Mouse (Mus musculus): Measurements from ENCODE around the gene Gsdma. TPM values are rescaled to one million over a fixed set of nuclear protein-coding genes. Genes with fewer than 3 reads are reported as not detected.

Gene Gsdma
- polyA plus RNA-seq, 1 experiment from 2014 or later, result 0.05 TPM

GRCm38 (mm10) chr11:98696454-98697216, 32.5 kb downstream of the Gsdma start:
- H3K4me2 ChIP-seq (ENCODE audit: low read depth, severe bottlenecking), result no peak overlapping the region
- H3K9me3 ChIP-seq (ENCODE audit: control insufficient read depth, low read length), result no peaks in the 10 kb centered on the region
- no peak overlapping the region for H3K27ac ChIP-seq (replicated peaks; ENCODE audit: low read depth, low read length)
- no peaks in the 10 kb centered on the region for H3K27me3 ChIP-seq (ENCODE audit: control insufficient read depth, insufficient read depth, low read length)
- no peak overlapping the region for H3K4me3 ChIP-seq (ENCODE audit: low read depth, low read length)
- DNase-seq (ENCODE audit: low spot score) (no peak), ATAC-seq (ENCODE audit: insufficient number of reproducible peaks, low FRiP score, low TSS enrichment, low read depth) (no peak)
- no peak overlapping the region for H3K9ac ChIP-seq (ENCODE audit: low read length)
- 90% methylated on average over 14 of the region's 14 CpGs for WGBS
- no peaks in the 10 kb centered on the region for H3K4me1 ChIP-seq (ENCODE audit: control insufficient read depth, insufficient read depth, low read length)
- H3K36me3 ChIP-seq (ENCODE audit: control insufficient read depth, insufficient read depth, low read length), result peaks cover 24% of the 10 kb centered on the region; the same call in 1 of the 2 replicates

GRCm38 (mm10) chr11:98697225-98697624, 33.1 kb downstream of the Gsdma start:
- Histone ChIP-seq H3K9me3 (ENCODE audit: control insufficient read depth, low read length) (no peaks in the 10 kb centered on the region), H3K9ac (ENCODE audit: low read length) (no peak overlapping the region), H3K27ac (replicated peaks; ENCODE audit: low read depth, low read length) (no peak overlapping the region), H3K27me3 (ENCODE audit: control insufficient read depth, insufficient read depth, low read length) (no peaks in the 10 kb centered on the region), H3K4me2 (ENCODE audit: low read depth, severe bottlenecking) (no peak overlapping the region), H3K4me3 (ENCODE audit: low read depth, low read length) (no peak overlapping the region), H3K4me1 (ENCODE audit: control insufficient read depth, insufficient read depth, low read length) (no peaks in the 10 kb centered on the region), H3K36me3 (ENCODE audit: control insufficient read depth, insufficient read depth, low read length) (peaks cover 19% of the 10 kb centered on the region; the same call in 1 of the 2 replicates)
- ATAC-seq (ENCODE audit: insufficient number of reproducible peaks, low FRiP score, low TSS enrichment, low read depth) (no peak), DNase-seq (ENCODE audit: low spot score) (no peak)
- 90% methylated on average over 12 of the region's 12 CpGs for WGBS

GRCm38 (mm10) chr11:98698849-98699640, 34.9 kb downstream of the Gsdma start:
- no peaks in the 10 kb centered on the region for H3K27me3 ChIP-seq (ENCODE audit: control insufficient read depth, insufficient read depth, low read length)
- H3K9me3 ChIP-seq (ENCODE audit: control insufficient read depth, low read length), result no peaks in the 10 kb centered on the region
- H3K4me3 ChIP-seq (ENCODE audit: low read depth, low read length), result no peak overlapping the region
- H3K4me1 ChIP-seq (ENCODE audit: control insufficient read depth, insufficient read depth, low read length), result 0 out of 2 replicates have a peak, but pooled peaks cover 3% of the 10 kb centered on the region
- no peak overlapping the region for H3K9ac ChIP-seq (ENCODE audit: low read length)
- peaks cover 17% of the 10 kb centered on the region; the same call in 1 of the 2 replicates for H3K36me3 ChIP-seq (ENCODE audit: control insufficient read depth, insufficient read depth, low read length)
- WGBS, result 85% methylated on average over 16 of the region's 16 CpGs
- no peak overlapping the region for H3K4me2 ChIP-seq (ENCODE audit: low read depth, severe bottlenecking)
- no peak for ATAC-seq (ENCODE audit: insufficient number of reproducible peaks, low FRiP score, low TSS enrichment, low read depth)
- DNase-seq (ENCODE audit: low spot score), result no peak
- no peak overlapping the region for H3K27ac ChIP-seq (replicated peaks; ENCODE audit: low read depth, low read length)

- WGBS, result 33% methylated on average over 4 of the region's 4 CpGs
- Histone ChIP-seq H3K4me3 (ENCODE audit: low read depth, low read length) (no peak overlapping the region), H3K27ac (replicated peaks; ENCODE audit: low read depth, low read length) (no peak overlapping the region), H3K9me3 (ENCODE audit: control insufficient read depth, low read length) (no peaks in the 10 kb centered on the region), H3K4me2 (ENCODE audit: low read depth, severe bottlenecking) (no peak overlapping the region), H3K36me3 (ENCODE audit: control insufficient read depth, insufficient read depth, low read length) (peaks cover 16% of the 10 kb centered on the region; the same call in 1 of the 2 replicates), H3K4me1 (ENCODE audit: control insufficient read depth, insufficient read depth, low read length) (0 out of 2 replicates have a peak, but pooled peaks cover 3% of the 10 kb centered on the region), H3K9ac (ENCODE audit: low read length) (no peak overlapping the region), H3K27me3 (ENCODE audit: control insufficient read depth, insufficient read depth, low read length) (no peaks in the 10 kb centered on the region)
- ATAC-seq (ENCODE audit: insufficient number of reproducible peaks, low FRiP score, low TSS enrichment, low read depth), result no peak
- peak; percentile 82 for DNase-seq (ENCODE audit: low spot score)
These were observed 35.8 kb downstream of the Gsdma start for GRCm38 (mm10) chr11:98699911-98700310.

- H3K36me3 ChIP-seq (ENCODE audit: control insufficient read depth, insufficient read depth, low read length), result peaks cover 16% of the 10 kb centered on the region; the same call in 1 of the 2 replicates
- H3K27me3 ChIP-seq (ENCODE audit: control insufficient read depth, insufficient read depth, low read length), result no peaks in the 10 kb centered on the region
- H3K9me3 ChIP-seq (ENCODE audit: control insufficient read depth, low read length), result no peaks in the 10 kb centered on the region
- ATAC-seq (ENCODE audit: insufficient number of reproducible peaks, low FRiP score, low TSS enrichment, low read depth) (no peak), DNase-seq (ENCODE audit: low spot score) (no peak)
- H3K9ac ChIP-seq (ENCODE audit: low read length), result no peak within 1 kb of the TSS
- H3K4me2 ChIP-seq (ENCODE audit: low read depth, severe bottlenecking), result no peak within 1 kb of the TSS
- no peak within 1 kb of the TSS for H3K27ac ChIP-seq (replicated peaks; ENCODE audit: low read depth, low read length)
- H3K4me1 ChIP-seq (ENCODE audit: control insufficient read depth, insufficient read depth, low read length), result 0 out of 2 replicates have a peak, but pooled peaks cover 3% of the 10 kb centered on the region
- H3K4me3 ChIP-seq (ENCODE audit: low read depth, low read length), result no peak within 1 kb of the TSS
- 43% methylated on average over 10 of the region's 10 CpGs for WGBS
These were observed 37.1 kb downstream of the Gsdma start, which contains the start of gene Csf3 for GRCm38 (mm10) chr11:98701213-98701670. Gene Csf3, plus strand, starts transcription at chr11:98701263.

GRCm38 (mm10) chr11:98702323-98702722, 38.2 kb downstream of the Gsdma start:
- Histone ChIP-seq H3K36me3 (ENCODE audit: control insufficient read depth, insufficient read depth, low read length) (peaks cover 19% of the 10 kb centered on the region), H3K9ac (ENCODE audit: low read length) (no peak overlapping the region)
- no peak for ATAC-seq (ENCODE audit: insufficient number of reproducible peaks, low FRiP score, low TSS enrichment, low read depth)

GRCm38 (mm10) chr11:98705021-98705420, 40.9 kb downstream of the Gsdma start:
- no peaks in the 10 kb centered on the region for H3K9me3 ChIP-seq (ENCODE audit: control insufficient read depth, low read length)
- no peak overlapping the region for H3K4me3 ChIP-seq (ENCODE audit: low read depth, low read length)
- H3K4me2 ChIP-seq (ENCODE audit: low read depth, severe bottlenecking), result no peak overlapping the region
- H3K27me3 ChIP-seq (ENCODE audit: control insufficient read depth, insufficient read depth, low read length), result no peaks in the 10 kb centered on the region
- H3K4me1 ChIP-seq (ENCODE audit: control insufficient read depth, insufficient read depth, low read length), result 0 out of 2 replicates have a peak, but pooled peaks cover 3% of the 10 kb centered on the region
- H3K27ac ChIP-seq (replicated peaks; ENCODE audit: low read depth, low read length), result no peak overlapping the region
- peaks cover 30% of the 10 kb centered on the region for H3K36me3 ChIP-seq (ENCODE audit: control insufficient read depth, insufficient read depth, low read length)
- ATAC-seq (ENCODE audit: insufficient number of reproducible peaks, low FRiP score, low TSS enrichment, low read depth) (no peak), DNase-seq (ENCODE audit: low spot score) (no peak)
- 86% methylated on average over 10 of the region's 10 CpGs for WGBS
- H3K9ac ChIP-seq (ENCODE audit: low read length), result no peak overlapping the region

More at GRCm38 (mm10) chr11:98702323-98702722, 38.2 kb downstream of the Gsdma start:
- Histone ChIP-seq H3K4me2 (ENCODE audit: low read depth, severe bottlenecking) (no peak overlapping the region), H3K27ac (replicated peaks; ENCODE audit: low read depth, low read length) (no peak overlapping the region), H3K27me3 (ENCODE audit: control insufficient read depth, insufficient read depth, low read length) (no peaks in the 10 kb centered on the region), H3K9me3 (ENCODE audit: control insufficient read depth, low read length) (no peaks in the 10 kb centered on the region), H3K4me1 (ENCODE audit: control insufficient read depth, insufficient read depth, low read length) (0 out of 2 replicates have a peak, but pooled peaks cover 3% of the 10 kb centered on the region), H3K4me3 (ENCODE audit: low read depth, low read length) (no peak overlapping the region)
- DNase-seq (ENCODE audit: low spot score), result no peak
- WGBS, result 71% methylated on average over 5 of the region's 5 CpGs

Measured in limb, embryonic 11.5 days (tissue).